Mouse (Mus musculus) forebrain, embryonic 15.5 days (tissue): ENCODE measurements around the gene Adamtsl5. TPM values are rescaled to one million over a fixed set of nuclear protein-coding genes. Genes with fewer than 3 reads are reported as not detected.
A peak's percentile ranks its signal among the peaks of the same experiment; 100 is the strongest.

Source experiments
- ATAC-seq: fragments of 200-750 bp; cut with Nextera tagmentation; replicated peaks from 2 replicates; pipeline ENCODE4 v1.8.0; 2017; ENCODE audit warnings: mild to moderate bottlenecking, moderate TSS enrichment, moderate library complexity
- H3K27ac ChIP-seq: fragments of 300-500 bp; sonication (generic); replicated peaks from 2 replicates; pipeline ENCODE4 v1.5.1; 2015; ENCODE audit warnings: mild to moderate bottlenecking, inconsistent platforms
- H3K27me3 ChIP-seq: fragments of 300-500 bp; sonication (generic); 2 replicates; pipeline ENCODE4 v1.6.1; 2015; ENCODE audit warnings: inconsistent platforms
- H3K36me3 ChIP-seq: fragments of 300-500 bp; sonication (generic); 2 replicates; pipeline ENCODE4 v1.6.1; 2015; ENCODE audit warnings: mild to moderate bottlenecking, inconsistent platforms
- H3K4me1 ChIP-seq: fragments of 300-500 bp; sonication (generic); 2 replicates; pipeline ENCODE4 v1.6.1; 2015; ENCODE audit warnings: inconsistent platforms
- H3K4me2 ChIP-seq: fragments of 300-500 bp; sonication (generic); replicated peaks from 2 replicates; pipeline ENCODE4 v1.6.1; 2015; ENCODE audit warnings: mild to moderate bottlenecking, inconsistent platforms
- H3K4me3 ChIP-seq: fragments of 300-500 bp; sonication (generic); 2 replicates; pipeline ENCODE4 v1.5.1; 2015; ENCODE audit warnings: mild to moderate bottlenecking, inconsistent platforms
- H3K9ac ChIP-seq: fragments of 300-500 bp; sonication (generic); replicated peaks from 2 replicates; pipeline ENCODE4 v1.6.1; 2015; ENCODE audit warnings: mild to moderate bottlenecking, inconsistent platforms
- H3K9me3 ChIP-seq: fragments of 300-500 bp; sonication (generic); 2 replicates; pipeline ENCODE4 v1.6.1; 2016; ENCODE audit warnings: inconsistent platforms
- WGBS: fragments of 180-500 bp; shearing (Covaris S2); methylation state at CpG from one replicate; pipeline ENCODE4 v1.1.7; 2015; ENCODE audit warnings: mixed read lengths; 5-methylcytosine and 5-hydroxymethylcytosine counted together
- microRNA-seq: library from miRNA; unstranded; fragments of <30 nt; microRNA quantifications from one replicate; pipeline ENCODE4, GENCODE M21; 2016
- polyA plus RNA-seq: library from polyadenylated mRNA; unstranded; fragments of >200 nt; fragmentation: Nextera tagmentation; extraction: Ambion mirVana; gene quantifications from 2 replicates; pipeline ENCODE4 v1.2.1, GENCODE M21; 2015

Gene Adamtsl5
- polyA plus RNA-seq, 1 experiment from 2014 or later = 0.32 TPM

DNA sequence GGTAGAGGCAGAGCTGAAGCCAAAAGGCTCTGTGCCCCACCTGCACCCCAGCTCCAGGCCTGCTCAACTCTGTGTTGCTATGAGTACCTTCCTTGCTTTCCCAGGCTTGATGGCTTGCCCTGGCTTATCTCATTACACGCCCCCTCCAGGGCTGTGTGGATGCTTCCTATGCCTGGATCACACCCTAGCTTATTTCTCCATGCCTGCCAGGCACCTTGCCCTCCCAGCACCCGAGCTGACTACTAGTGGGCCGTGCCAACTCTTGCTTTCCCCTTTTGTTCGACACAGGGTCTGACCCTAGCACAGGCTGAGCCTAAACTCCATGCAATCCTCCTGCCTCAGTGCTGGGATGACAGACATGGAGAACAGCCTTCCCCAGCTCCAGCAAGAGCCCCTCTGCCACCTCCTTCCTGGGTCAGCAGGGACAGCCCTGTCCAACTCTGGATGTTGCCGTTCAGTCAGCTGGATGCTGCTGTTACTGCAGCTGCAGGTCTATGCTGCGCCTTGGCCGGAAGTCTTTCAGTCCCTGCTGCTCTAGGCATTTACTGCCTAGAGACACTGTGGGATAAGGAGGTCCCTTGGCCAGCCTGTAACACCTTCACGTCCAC lies 50.6 kb downstream of the Adamtsl5 start:
- no peak for ATAC-seq
- peak overlapping the region; percentile 31 for H3K9ac ChIP-seq
- H3K4me2 ChIP-seq = peak overlapping the region; percentile 86; the same call in 1 of the 2 replicates
- peak overlapping the region; percentile 97 for H3K27ac ChIP-seq
- no peaks in the 10 kb centered on the region for H3K27me3 ChIP-seq
- no peaks in the 10 kb centered on the region for H3K9me3 ChIP-seq
- peaks cover 21% of the 10 kb centered on the region for H3K36me3 ChIP-seq
- peak overlapping the region; percentile 2; the same call in 1 of the 2 replicates for H3K4me3 ChIP-seq
- 73% methylated on average over 8 of the region's 8 CpGs for WGBS
- H3K4me1 ChIP-seq = peaks cover 80% of the 10 kb centered on the region

DNA sequence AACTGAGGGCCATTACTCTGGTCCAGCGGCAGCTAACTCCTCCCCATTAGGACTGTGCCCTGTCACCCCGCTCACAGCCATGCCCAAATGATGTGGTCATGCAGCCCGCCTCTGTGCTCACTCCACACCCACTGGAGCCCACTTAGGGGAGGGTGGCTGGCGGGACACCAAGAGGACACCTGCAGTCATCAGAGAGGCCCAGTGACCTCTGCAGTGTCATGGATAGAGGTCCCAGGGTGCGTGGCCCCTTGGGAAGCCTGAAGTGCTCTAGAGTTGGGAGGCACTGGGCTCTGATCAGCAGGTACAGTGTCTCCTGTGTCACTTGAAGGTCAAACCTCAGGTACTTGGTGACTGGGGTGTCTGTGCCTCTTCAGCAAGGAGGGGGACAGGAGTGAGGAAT lies 51.4 kb downstream of the Adamtsl5 start:
- ATAC-seq = no peak
- Histone ChIP-seq H3K27ac (peak overlapping the region; percentile 97), H3K9me3 (no peaks in the 10 kb centered on the region), H3K36me3 (peaks cover 13% of the 10 kb centered on the region), H3K4me2 (peak overlapping the region; percentile 78), H3K9ac (peak overlapping the region; percentile 56), H3K4me1 (peaks cover 75% of the 10 kb centered on the region), H3K27me3 (no peaks in the 10 kb centered on the region), H3K4me3 (peak overlapping the region; percentile 54)
- 83% methylated on average over 5 of the region's 5 CpGs for WGBS

DNA sequence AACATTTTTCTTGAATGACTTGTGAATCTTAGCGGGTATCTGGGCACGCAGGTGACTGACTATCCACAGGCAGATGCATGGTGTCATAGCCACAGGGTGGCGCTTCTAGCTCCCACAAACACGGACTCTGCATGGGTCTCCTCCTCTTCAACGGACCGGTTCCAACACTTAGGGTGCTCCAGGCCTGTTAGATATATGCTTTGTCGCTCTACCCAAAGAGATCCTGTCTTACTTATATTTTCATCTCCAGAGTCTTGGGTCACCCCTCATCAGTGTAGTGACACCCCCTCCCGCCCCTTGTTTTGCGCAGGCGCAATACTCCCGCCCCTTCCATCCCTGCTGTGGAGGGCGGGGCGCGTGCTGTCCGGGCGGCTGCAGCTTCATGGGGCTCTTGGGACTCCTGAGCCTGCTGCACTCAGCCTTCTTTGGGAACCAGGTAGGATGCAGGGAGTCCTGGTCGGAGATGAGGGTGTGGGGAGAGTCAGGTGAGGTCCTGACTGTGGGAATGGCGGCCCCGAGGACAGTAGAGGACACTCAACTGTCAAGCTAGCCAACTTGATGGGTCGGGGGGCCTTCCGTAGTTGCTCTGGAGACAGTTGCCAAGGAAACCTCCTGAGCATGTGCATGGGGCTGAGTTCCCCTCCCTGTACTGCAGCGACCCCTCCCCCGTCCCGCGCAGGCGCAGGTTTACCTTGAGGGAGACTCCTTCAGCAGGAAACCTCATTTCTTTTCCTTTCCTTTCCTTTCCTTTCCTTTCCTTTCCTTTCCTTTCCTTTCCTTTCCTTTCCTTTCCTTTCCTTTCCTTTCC lies 52.4 kb downstream of the Adamtsl5 start, which contains the start of gene Apc2:
Gene Apc2 (plus strand): TSS at position 360 of the 808 bp plus-strand sequence.
- H3K36me3 ChIP-seq = peaks cover 13% of the 10 kb centered on the region
- no peaks in the 10 kb centered on the region for H3K9me3 ChIP-seq
- H3K4me3 ChIP-seq = peak within 1 kb of the TSS; percentile 54
- peak within 1 kb of the TSS; percentile 56 for H3K9ac ChIP-seq
- peak; percentile 55 for ATAC-seq
- WGBS = under 1% methylated on average over 26 of the region's 26 CpGs
- peaks cover 72% of the 10 kb centered on the region for H3K4me1 ChIP-seq
- H3K27me3 ChIP-seq = no peaks in the 10 kb centered on the region
- H3K27ac ChIP-seq = peak within 1 kb of the TSS; percentile 97
- H3K4me2 ChIP-seq = peak within 1 kb of the TSS; percentile 78

DNA sequence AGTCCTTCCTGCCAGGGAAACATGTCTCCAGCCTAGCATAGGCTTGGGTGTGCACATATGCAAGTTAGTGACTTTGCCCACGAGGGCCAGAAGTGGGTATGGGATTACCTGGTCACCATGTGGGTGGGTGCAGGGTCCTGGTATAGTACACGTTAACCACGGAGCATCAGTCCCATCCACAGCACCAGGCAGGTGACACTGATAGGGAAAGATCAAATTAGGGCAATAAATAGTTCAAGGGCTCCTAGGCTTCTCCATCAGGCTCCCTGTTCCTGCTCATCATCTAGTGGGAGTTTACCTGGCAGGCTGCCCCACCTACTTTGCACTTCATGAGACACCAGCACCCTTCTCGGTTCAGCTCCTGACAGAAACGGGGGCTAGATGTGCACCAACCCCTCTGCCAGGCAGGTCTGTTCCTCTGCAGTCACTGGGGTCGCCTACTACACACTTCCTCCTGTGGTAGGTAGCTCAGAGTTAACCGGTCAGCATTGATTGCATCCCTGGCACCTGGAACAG lies 53.4 kb downstream of the Adamtsl5 start:
- Histone ChIP-seq H3K27me3 (no peaks in the 10 kb centered on the region), H3K36me3 (peaks cover 13% of the 10 kb centered on the region), H3K4me1 (peaks cover 65% of the 10 kb centered on the region), H3K9ac (0 out of 2 replicates have a peak overlapping the region, but pooled peaks have one; percentile 56), H3K4me2 (no peak overlapping the region), H3K27ac (peak overlapping the region; percentile 97), H3K4me3 (peak overlapping the region; percentile 54), H3K9me3 (no peaks in the 10 kb centered on the region)
- ATAC-seq = no peak
- 47% methylated on average over 7 of the region's 7 CpGs for WGBS

DNA sequence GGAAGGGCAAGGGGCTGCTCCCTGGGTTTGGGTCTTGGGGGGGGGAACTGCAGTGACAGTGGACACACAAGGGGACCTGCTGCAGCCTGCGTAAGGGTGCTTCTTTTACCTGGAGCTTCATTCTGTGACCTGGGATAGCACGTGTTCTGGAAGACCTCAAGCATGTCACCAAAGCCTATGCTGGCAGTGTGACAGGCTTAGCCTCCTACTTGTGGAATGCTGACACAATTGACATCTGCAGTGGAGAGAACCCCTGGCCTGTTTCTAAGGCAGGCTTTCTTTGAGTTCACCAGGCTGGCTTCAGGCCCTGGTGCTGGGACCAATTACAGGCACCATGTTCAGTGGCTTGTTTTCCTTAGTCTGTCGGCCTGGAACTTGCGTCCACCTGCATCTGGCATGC lies 53.9 kb downstream of the Adamtsl5 start:
- no peaks in the 10 kb centered on the region for H3K9me3 ChIP-seq
- H3K4me3 ChIP-seq = peak overlapping the region; percentile 69; the same call in 1 of the 2 replicates
- no peak overlapping the region for H3K4me2 ChIP-seq
- no peak overlapping the region for H3K27ac ChIP-seq
- H3K9ac ChIP-seq = 0 out of 2 replicates have a peak overlapping the region, but pooled peaks have one; percentile 13
- no peak for ATAC-seq
- H3K4me1 ChIP-seq = peaks cover 63% of the 10 kb centered on the region
- 73% methylated on average over 4 of the region's 4 CpGs for WGBS
- H3K27me3 ChIP-seq = no peaks in the 10 kb centered on the region
- peaks cover 15% of the 10 kb centered on the region for H3K36me3 ChIP-seq

DNA sequence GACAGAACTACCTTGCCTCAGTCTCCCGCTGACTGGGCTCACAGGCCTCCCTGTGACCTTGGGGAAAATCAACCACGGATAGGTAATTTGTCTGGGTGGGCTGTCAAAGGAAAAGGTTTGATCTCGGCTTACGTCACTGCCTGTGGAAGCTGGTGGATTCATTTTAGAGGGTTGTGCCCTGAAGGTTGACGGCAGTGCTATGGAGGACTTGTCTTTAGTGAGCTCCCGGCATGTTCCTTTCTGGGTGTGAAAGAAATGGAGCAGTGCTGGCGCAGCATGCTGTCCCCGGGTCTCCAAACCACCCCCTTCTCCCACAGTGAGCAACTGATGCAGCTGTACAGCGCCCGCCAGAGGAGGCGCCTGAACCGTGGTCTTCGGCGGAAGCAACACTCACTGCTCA lies 54.9 kb downstream of the Adamtsl5 start:
- Histone ChIP-seq H3K9ac (peak overlapping the region; percentile 96), H3K27me3 (no peaks in the 10 kb centered on the region), H3K36me3 (peaks cover 25% of the 10 kb centered on the region), H3K9me3 (no peaks in the 10 kb centered on the region), H3K4me2 (peak overlapping the region; percentile 87), H3K4me1 (peaks cover 59% of the 10 kb centered on the region), H3K4me3 (peak overlapping the region; percentile 69), H3K27ac (peak overlapping the region; percentile 91; the same call in 1 of the 2 replicates)
- ATAC-seq = no peak
- 19% methylated on average over 14 of the region's 14 CpGs for WGBS

DNA sequence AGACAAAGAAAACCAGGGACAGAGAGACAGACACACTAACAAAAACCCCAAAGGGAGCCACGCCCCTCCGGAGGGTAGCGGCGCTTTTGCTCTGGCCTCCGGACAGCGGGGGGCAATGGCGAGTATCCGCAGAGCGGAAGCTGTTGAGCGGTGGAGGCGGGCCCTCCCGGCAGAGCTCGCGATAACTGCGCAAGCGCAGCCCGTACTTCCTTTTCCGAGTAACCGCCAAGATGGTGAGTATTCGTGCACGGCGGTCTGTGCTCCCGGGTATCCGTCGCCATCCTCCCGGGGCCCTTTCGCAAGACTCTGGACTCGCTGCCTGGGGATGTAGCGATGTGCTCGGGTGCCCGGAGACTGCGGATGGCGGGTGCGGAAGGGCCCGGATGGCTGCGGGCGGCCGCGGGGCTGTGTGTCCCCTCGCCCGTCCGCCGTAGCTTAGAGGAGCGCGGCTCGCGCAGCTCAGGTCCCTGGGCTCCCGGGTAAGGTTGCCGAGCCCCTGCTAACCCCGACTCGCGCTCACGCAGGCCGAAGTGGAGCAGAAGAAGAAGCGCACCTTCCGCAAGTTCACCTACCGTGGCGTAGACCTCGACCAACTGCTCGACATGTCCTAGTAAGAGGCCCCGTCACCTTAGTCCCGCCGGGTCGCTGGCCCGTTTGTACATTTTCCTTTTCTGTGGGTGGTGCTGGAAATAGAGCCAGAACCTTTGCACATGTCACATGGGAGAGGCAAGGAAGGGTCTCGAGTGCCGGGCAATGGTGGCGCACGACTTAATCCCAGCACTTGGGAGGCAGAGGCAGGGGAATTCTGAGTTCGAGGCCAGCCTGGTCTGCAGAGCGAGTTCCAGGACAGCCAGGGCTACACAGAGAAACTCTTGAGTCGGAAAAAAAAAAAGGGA lies 55.7 kb downstream of the Adamtsl5 start, which contains the start of gene Rps15:
Gene Rps15 (plus strand): TSS at position 203 of the 896 bp plus-strand sequence.
- H3K4me2 ChIP-seq = peak within 1 kb of the TSS; percentile 87
- H3K9ac ChIP-seq = peak within 1 kb of the TSS; percentile 96
- H3K4me3 ChIP-seq = peak within 1 kb of the TSS; percentile 69
- under 1% methylated on average over 72 of the region's 72 CpGs for WGBS
- H3K9me3 ChIP-seq = no peaks in the 10 kb centered on the region
- H3K4me1 ChIP-seq = peaks cover 51% of the 10 kb centered on the region
- H3K36me3 ChIP-seq = peaks cover 32% of the 10 kb centered on the region
- H3K27ac ChIP-seq = peak within 1 kb of the TSS; percentile 91
- peak; percentile 82 for ATAC-seq
- H3K27me3 ChIP-seq = no peaks in the 10 kb centered on the region

Small RNA genes within 50 kb of the gene (microRNA-seq; reads per million reads assigned to microRNA genes)
- not detected for gene Gm22721

Other genes with a start within 250 kb of the Adamtsl5 start
- gene Sbno2, start 242.8 kb downstream of the Adamtsl5 start, polyA plus RNA-seq = 13.4 TPM in 2 replicates
- 20.3 and 21.5 TPM in 2 replicates for gene Stk11, start 232.6 kb downstream of the Adamtsl5 start, polyA plus RNA-seq
- 437 and 444 TPM in 2 replicates for gene Atp5d, start 209.8 kb downstream of the Adamtsl5 start, polyA plus RNA-seq
- gene Cbarp, start 207.6 kb downstream of the Adamtsl5 start, polyA plus RNA-seq = 29.7 and 39.5 TPM in 2 replicates
- gene Midn, start 200.1 kb downstream of the Adamtsl5 start, polyA plus RNA-seq = 33.0 and 34.9 TPM in 2 replicates
- gene Cirbp, start 182.4 kb downstream of the Adamtsl5 start, polyA plus RNA-seq = 350 and 358 TPM in 2 replicates
- gene 1600002K03Rik, start 175.5 kb downstream of the Adamtsl5 start, polyA plus RNA-seq = 9.7 and 12.7 TPM in 2 replicates
- gene Efna2, start 168.9 kb downstream of the Adamtsl5 start, polyA plus RNA-seq = 35.8 and 36.5 TPM in 2 replicates
- 49.9 and 52.8 TPM in 2 replicates for gene Mum1, start 122.0 kb downstream of the Adamtsl5 start, polyA plus RNA-seq
- gene Ndufs7, start 99.3 kb downstream of the Adamtsl5 start, polyA plus RNA-seq = 248 and 260 TPM in 2 replicates
- 21.3 and 24.0 TPM in 2 replicates for gene Gamt, start 87.4 kb downstream of the Adamtsl5 start, polyA plus RNA-seq
- 70.0 and 78.4 TPM in 2 replicates for gene Dazap1, start 86.9 kb downstream of the Adamtsl5 start, polyA plus RNA-seq
- gene Rps15, start 56.0 kb downstream of the Adamtsl5 start, polyA plus RNA-seq = 628 and 651 TPM in 2 replicates
- gene Apc2, start 52.4 kb downstream of the Adamtsl5 start, polyA plus RNA-seq = 205 and 210 TPM in 2 replicates
- 36.9 and 38.1 TPM in 2 replicates for gene 2310011J03Rik, start 27.9 kb downstream of the Adamtsl5 start, polyA plus RNA-seq
- gene Pcsk4, start 18.9 kb downstream of the Adamtsl5 start, polyA plus RNA-seq = 2.5 and 2.6 TPM in 2 replicates
- gene Reep6, start 18.5 kb downstream of the Adamtsl5 start, polyA plus RNA-seq = 2.6 and 2.9 TPM in 2 replicates
- 2.2 and 2.7 TPM in 2 replicates for gene Plk5, start 8.0 kb upstream of the Adamtsl5 start, polyA plus RNA-seq
- gene Mex3d, start 39.2 kb upstream of the Adamtsl5 start, polyA plus RNA-seq = 22.0 and 22.7 TPM in 2 replicates
- gene Mbd3, start 51.1 kb upstream of the Adamtsl5 start, polyA plus RNA-seq = 281 and 295 TPM in 2 replicates
- 551 and 574 TPM in 2 replicates for gene Uqcr11, start 58.4 kb upstream of the Adamtsl5 start, polyA plus RNA-seq
- gene Tcf3, start 85.2 kb upstream of the Adamtsl5 start, polyA plus RNA-seq = 85.2 and 89.6 TPM in 2 replicates
- gene Onecut3, start 146.4 kb upstream of the Adamtsl5 start, polyA plus RNA-seq = 0.23 and 0.61 TPM in 2 replicates
- gene Atp8b3, start 190.7 kb upstream of the Adamtsl5 start, polyA plus RNA-seq = 0.23 and 0.33 TPM in 2 replicates
- 31.3 and 32.9 TPM in 2 replicates for gene Rexo1, start 213.1 kb upstream of the Adamtsl5 start, polyA plus RNA-seq
- gene Klf16, start 228.9 kb upstream of the Adamtsl5 start, polyA plus RNA-seq = 8.0 and 8.5 TPM in 2 replicates
- gene Abhd17a, start 241.9 kb upstream of the Adamtsl5 start, polyA plus RNA-seq = 118 and 120 TPM in 2 replicates